Comparison of ENCODE assay signal across 23 mouse cellular contexts in genomic region chr4:111799892-111800291, GRCm38 (mm10).
"Had no signal": no experiment of that assay in that cellular context is flagged by ENCODE, and none has a peak within 500 bp of the region (broad histone marks: within the 10 kb centered on the region; RNA-seq: fewer than 3 reads in every experiment).

No protein-coding gene starts in this region.

- H3K36me3 ChIP-seq: intestine, embryonic 15.5 days; kidney, embryonic 15.5 days; limb, embryonic 15.5 days; lung, embryonic 15.5 days; midbrain, embryonic 10.5 days; midbrain, embryonic 13.5 days; neural tube, embryonic 13.5 days had no signal

- H3K4me3 ChIP-seq: intestine, embryonic 15.5 days; kidney, embryonic 15.5 days; limb, embryonic 12.5 days; limb, embryonic 15.5 days; lung, embryonic 15.5 days; midbrain, embryonic 10.5 days; midbrain, embryonic 13.5 days; myocyte; neural tube, embryonic 13.5 days had no signal

- H3K27me3 ChIP-seq: intestine, embryonic 15.5 days; kidney, embryonic 15.5 days; limb, embryonic 12.5 days; limb, embryonic 15.5 days; lung, embryonic 15.5 days; midbrain, embryonic 13.5 days; neural tube, embryonic 13.5 days had no signal

- H3K4me1 ChIP-seq: intestine, embryonic 15.5 days; kidney, embryonic 15.5 days; limb, embryonic 12.5 days; limb, embryonic 15.5 days; lung, embryonic 15.5 days; midbrain, embryonic 10.5 days; midbrain, embryonic 13.5 days; neural tube, embryonic 13.5 days had no signal

- H3K27ac ChIP-seq: intestine, embryonic 15.5 days; kidney, embryonic 15.5 days; limb, embryonic 12.5 days; limb, embryonic 15.5 days; lung, embryonic 15.5 days; midbrain, embryonic 10.5 days; midbrain, embryonic 13.5 days; neural tube, embryonic 13.5 days had no signal

- ATAC-seq: intestine, embryonic 15.5 days; midbrain, embryonic 13.5 days; midbrain, embryonic 16.5 days had no signal

- H3K9me3 ChIP-seq: intestine, embryonic 15.5 days; kidney, embryonic 15.5 days; limb, embryonic 12.5 days; limb, embryonic 15.5 days; lung, embryonic 15.5 days; midbrain, embryonic 10.5 days; midbrain, embryonic 13.5 days; neural tube, embryonic 13.5 days had no signal

- H3K9ac ChIP-seq: intestine, embryonic 15.5 days; kidney, embryonic 15.5 days; limb, embryonic 12.5 days; limb, embryonic 15.5 days; lung, embryonic 15.5 days; midbrain, embryonic 13.5 days; neural tube, embryonic 13.5 days had no signal

- DNase-seq: kidney, adult 11 months; kidney, adult 8-10 months; kidney, postnatal 14 days; kidney, postnatal 4 days; left cerebral cortex, postnatal 4 days; lung, adult 18-20 months; lung, postnatal 10 days; lung, postnatal 36 days; retina, postnatal 1 day; right cerebral cortex, postnatal 25 days; spleen, adult 18-20 months; thymus, adult 18-20 months; thymus, postnatal 36 days had no signal

- H3K4me2 ChIP-seq: intestine, embryonic 15.5 days; kidney, embryonic 15.5 days; limb, embryonic 12.5 days; limb, embryonic 15.5 days; lung, embryonic 15.5 days; midbrain, embryonic 13.5 days; neural tube, embryonic 13.5 days had no signal
